Mouse (Mus musculus): ENCODE measurements at regions not wholly inside any gene's neighbourhood (a gene's known extent, or its start where the extent isn't known, plus 50 kb on each side); places are given as distances from the start of the nearest gene placed in this dataset.

DNA sequence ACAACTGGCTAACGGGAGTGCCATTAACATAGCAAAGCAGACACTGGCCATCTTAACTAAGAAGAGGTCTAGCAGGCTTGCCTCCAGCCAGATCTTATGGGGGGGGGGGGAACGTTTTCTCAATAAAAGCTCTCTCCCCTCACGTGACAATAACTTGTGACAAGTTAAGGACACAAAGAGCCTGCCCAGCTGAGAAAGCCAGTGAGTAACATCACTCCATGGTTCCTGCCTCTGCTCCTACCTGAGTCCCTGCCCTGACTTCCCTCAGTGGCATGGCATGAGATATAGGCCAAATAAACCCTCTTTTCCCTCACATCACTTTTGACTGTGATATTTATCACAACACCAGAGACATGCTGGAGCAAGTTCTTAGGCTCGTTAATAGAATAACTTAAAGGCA is 113.8 kb downstream of the Rchy1 start:
- no peak for ATAC-seq (replicated peaks in 1 of 2; ENCODE audit: insufficient read depth in 1 of 2, low FRiP score in 2 of 2, low TSS enrichment in 1 of 2, low read depth in 1 of 2, poor library complexity in 2 of 2, severe bottlenecking in 2 of 2)

DNA sequence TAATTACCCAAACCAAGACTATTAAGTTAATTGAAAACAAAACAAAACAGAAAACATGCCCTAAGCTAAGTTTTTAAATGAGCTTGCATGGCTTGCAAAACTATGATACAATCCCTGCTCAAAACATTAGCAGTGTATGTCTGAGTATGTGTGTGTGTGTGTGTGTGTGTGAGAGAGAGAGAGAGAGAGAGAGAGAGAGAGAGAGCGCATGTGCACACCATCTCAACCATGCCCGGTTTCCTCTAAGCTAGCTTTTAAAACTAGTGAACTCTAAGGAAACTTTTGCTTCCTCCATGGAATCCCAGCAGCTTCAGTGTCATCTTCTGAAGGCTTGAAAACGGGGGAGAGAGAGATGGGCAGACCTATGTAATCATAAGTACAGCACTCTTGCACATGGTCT is 114.3 kb downstream of the Rchy1 start:
- no peak for ATAC-seq (replicated peaks in 1 of 2; ENCODE audit: insufficient read depth in 1 of 2, low FRiP score in 2 of 2, low TSS enrichment in 1 of 2, low read depth in 1 of 2, poor library complexity in 2 of 2, severe bottlenecking in 2 of 2)

DNA sequence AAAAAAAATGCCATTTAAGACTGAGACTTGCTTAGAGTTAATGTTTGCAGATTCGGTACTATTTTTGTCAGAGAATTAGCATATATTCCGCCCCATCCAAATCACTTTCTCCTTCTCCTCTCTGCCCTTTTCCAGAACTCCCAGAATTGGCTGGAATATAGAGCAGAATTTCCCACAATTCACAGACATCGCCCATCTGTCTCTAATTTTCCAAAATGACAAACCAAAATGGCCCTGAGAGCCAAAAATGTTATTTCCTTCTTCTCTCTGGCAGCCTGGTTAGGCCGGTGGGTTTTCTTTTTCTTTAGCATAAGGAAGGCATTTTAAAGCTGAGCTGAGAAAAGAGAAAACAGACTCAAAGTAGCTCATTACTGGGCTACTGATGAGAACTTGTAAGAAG is 119.8 kb downstream of the Rchy1 start:
- ATAC-seq (replicated peaks in 1 of 2; ENCODE audit: insufficient read depth in 1 of 2, low FRiP score in 2 of 2, low TSS enrichment in 1 of 2, low read depth in 1 of 2, poor library complexity in 2 of 2, severe bottlenecking in 2 of 2) = no peak

DNA sequence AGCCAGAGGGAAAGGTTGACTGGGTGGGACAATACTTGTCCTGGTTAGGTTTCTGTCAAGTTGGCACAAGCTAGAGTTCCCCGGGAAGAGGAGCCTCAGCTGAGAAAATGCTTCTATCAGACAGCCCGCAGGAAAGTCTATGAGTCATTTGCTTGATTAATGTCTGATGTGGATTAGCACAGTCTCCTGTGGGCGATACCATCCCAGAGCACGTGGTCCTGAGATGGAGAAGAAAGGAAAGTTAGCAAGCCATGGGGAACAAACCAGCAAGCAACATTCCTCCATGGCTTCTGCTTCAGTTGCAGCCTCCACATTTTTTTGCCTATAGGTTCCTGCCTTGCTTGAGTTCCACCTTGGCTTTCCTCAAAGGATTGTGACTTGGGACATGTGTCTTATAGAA is 121.8 kb downstream of the Rchy1 start:
- no peak for ATAC-seq (replicated peaks in 1 of 2; ENCODE audit: insufficient read depth in 1 of 2, low FRiP score in 2 of 2, low TSS enrichment in 1 of 2, low read depth in 1 of 2, poor library complexity in 2 of 2, severe bottlenecking in 2 of 2)

DNA sequence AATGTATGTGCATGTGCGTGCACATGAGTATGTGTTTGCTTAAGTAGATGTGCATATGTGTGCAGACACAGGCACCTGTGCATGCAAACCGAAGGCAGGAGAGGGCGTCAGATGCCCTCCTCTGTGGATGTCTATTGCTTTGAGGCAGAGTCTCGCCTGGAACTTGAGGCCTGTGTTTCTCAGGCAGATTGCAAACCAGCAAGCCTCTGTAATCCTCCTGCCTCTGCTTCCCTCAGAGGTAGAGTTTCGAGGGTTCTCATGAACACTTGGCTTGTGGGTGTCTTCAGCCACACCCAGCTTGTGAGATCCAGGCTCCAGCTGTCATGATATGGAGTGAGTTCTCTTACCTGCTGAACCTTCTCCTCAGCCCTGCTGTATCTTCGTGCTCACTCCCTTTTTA is 134.4 kb downstream of the Rchy1 start:
- no peak for ATAC-seq (replicated peaks in 1 of 2; ENCODE audit: insufficient read depth in 1 of 2, low FRiP score in 2 of 2, low TSS enrichment in 1 of 2, low read depth in 1 of 2, poor library complexity in 2 of 2, severe bottlenecking in 2 of 2)

DNA sequence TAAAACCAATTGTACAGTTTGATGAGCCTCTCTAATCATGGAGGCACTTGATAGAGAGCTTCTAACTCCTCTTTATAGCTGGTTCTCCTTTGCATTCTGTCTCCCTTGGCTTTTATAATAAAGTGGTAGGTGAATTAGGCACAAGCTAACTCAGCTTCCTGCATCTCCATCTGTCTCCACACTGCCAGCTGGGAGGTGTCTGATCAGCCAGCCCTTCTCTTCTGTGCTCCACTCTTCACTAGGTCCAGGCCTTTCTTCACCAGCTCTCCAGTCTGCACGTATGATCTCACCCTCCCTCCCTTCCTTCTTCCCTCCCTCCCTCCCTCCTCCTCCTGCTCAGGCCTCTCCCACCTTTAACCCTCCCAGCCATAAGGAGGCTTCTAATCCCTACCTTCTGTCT is 136.2 kb downstream of the Rchy1 start:
- ATAC-seq (replicated peaks in 1 of 2; ENCODE audit: insufficient read depth in 1 of 2, low FRiP score in 2 of 2, low TSS enrichment in 1 of 2, low read depth in 1 of 2, poor library complexity in 2 of 2, severe bottlenecking in 2 of 2) = no peak

DNA sequence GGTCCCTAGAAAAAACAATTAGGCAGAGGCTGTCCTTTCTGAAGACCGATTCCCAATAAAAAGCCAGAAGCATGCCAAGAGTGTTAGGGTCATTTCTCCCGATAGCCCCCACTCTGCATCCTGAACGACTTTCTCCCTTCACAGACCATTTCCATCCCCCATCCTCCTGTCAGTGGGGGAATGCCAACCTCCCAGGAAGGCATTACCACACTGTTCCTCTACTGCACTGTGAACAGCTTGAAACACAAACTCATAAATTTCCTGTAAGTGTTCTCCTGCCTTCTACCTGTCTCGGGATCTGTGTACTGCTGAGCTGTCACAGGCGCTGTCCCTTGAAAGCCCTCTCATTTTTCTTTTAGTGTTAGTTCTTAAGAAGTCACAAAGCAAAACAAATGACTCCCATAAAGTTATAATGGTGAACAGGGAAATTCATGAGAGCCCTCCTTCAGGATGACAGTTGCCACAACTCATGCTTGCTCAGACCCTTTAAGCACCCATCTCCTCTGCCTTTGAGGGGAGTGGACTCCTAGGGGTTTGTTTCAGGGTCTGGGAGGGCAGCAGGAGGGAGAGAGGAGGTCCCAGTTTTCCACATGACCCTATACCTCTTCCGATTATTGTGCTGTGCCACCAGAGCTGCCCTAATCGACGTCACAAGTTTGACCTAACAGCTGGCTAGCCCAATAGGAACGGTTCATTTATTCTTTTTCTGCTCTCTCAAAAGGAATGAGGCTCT is 139.9 kb downstream of the Rchy1 start:
- ATAC-seq (replicated peaks in 1 of 2; ENCODE audit: insufficient read depth in 1 of 2, low FRiP score in 2 of 2, low TSS enrichment in 1 of 2, low read depth in 1 of 2, poor library complexity in 2 of 2, severe bottlenecking in 2 of 2) = no peak

DNA sequence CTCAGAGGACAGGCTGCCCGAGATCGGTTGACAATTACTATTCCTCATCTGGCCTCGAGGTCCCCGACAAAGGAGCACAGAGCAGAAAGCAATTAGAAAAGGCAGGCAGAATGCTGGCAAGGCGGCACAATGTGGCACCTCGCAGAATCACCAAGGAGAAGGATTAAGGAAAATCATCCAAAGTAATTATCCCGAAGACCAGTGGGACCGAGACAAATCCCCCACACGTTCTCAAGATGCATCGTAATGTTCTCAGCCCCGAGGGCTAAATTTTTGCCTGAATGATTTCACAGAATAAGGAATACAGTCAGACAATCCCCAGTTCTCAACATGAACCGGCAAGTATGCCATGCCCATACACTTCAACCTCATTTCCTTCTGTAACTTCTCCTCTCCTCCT is 144.1 kb downstream of the Rchy1 start:
- no peak for ATAC-seq (replicated peaks in 1 of 2; ENCODE audit: insufficient read depth in 1 of 2, low FRiP score in 2 of 2, low TSS enrichment in 1 of 2, low read depth in 1 of 2, poor library complexity in 2 of 2, severe bottlenecking in 2 of 2)

DNA sequence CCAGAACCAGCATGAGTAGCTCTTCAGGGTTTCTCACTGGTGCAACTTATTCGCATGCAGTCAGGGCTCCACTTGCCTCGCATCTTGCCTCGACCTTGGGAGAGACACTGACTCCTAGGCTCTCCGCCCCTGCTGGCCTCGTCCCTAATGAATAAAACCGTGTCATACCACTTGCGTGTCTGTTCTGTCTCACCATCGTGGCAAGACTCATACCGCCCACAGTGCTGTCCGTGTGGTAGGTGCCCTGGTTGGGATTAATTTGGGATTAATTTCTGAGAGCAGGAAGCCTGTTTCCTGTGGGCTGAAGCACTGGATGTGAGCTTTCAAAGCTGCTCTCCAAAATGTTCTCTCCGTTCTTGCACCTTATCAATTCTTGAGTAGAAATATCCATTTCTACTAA is 144.7 kb downstream of the Rchy1 start:
- ATAC-seq (replicated peaks in 1 of 2; ENCODE audit: insufficient read depth in 1 of 2, low FRiP score in 2 of 2, low TSS enrichment in 1 of 2, low read depth in 1 of 2, poor library complexity in 2 of 2, severe bottlenecking in 2 of 2) = no peak

DNA sequence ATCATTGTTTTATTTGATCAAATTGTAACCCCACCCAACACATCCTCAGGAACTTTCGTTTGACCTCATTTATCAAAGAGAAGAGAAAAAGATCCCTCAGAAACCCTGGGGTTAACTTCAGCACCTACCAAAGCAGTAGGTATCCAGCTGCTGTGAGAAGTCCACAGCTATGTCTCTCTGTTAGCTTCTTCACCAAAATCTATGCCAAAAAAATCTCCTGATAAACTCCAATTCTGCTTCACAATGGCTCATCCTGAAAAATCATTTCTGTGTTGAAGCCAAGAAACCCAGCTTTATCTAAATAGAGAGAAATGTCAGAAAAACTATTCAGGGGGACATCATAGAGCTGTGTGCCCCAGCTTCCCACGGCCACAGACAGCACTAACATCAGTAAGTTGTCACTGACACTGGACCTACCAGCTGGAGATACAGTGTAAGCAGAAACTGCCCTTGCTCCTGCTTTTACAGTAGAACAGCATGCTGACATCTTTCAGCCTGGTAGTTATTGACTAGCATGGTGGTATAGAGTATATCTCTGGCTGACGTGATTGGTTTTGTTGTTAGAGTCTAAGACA is 146.4 kb downstream of the Rchy1 start:
- ATAC-seq (replicated peaks in 1 of 2; ENCODE audit: insufficient read depth in 1 of 2, low FRiP score in 2 of 2, low TSS enrichment in 1 of 2, low read depth in 1 of 2, poor library complexity in 2 of 2, severe bottlenecking in 2 of 2) = no peak

DNA sequence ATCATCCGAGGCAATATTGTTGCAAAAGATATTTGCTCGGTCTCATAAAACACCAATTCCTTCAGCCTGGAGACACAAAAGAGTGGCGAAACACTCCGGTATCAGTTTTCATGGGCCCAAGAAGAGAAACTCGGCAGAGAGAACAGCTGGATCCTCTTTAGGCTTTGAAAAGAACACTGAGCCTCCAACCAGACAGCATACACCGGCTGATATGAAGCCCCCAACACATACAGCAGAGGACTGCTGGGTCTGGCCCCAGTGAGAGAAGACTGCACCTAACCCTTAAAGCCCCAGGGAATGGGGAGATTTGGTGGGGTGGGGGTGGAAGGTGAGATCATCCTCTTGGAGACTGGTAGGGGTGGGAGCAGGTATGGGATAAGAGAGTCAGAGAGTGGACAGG is 147.9 kb downstream of the Rchy1 start:
- no peak for ATAC-seq (replicated peaks in 1 of 2; ENCODE audit: insufficient read depth in 1 of 2, low FRiP score in 2 of 2, low TSS enrichment in 1 of 2, low read depth in 1 of 2, poor library complexity in 2 of 2, severe bottlenecking in 2 of 2)

DNA sequence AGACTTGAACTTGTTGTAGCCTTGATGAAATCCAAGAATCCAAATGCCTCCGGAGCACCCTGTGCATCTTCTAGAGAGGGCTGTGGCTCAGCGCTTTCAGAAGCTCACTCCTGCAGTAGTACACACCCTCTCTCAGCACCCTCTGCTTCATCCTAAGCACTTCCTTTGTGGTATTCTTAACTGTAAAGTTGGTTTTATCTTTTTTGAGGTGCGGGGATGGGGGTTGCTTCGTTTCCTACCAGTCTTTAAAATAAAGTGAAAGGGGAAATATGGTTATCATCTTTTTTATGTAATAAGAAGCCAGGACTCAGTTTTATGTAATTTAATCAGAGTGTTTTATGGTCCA is 148.5 kb downstream of the Rchy1 start:
- ATAC-seq (replicated peaks in 1 of 2; ENCODE audit: insufficient read depth in 1 of 2, low FRiP score in 2 of 2, low TSS enrichment in 1 of 2, low read depth in 1 of 2, poor library complexity in 2 of 2, severe bottlenecking in 2 of 2) = peak; percentile 54 to 78

DNA sequence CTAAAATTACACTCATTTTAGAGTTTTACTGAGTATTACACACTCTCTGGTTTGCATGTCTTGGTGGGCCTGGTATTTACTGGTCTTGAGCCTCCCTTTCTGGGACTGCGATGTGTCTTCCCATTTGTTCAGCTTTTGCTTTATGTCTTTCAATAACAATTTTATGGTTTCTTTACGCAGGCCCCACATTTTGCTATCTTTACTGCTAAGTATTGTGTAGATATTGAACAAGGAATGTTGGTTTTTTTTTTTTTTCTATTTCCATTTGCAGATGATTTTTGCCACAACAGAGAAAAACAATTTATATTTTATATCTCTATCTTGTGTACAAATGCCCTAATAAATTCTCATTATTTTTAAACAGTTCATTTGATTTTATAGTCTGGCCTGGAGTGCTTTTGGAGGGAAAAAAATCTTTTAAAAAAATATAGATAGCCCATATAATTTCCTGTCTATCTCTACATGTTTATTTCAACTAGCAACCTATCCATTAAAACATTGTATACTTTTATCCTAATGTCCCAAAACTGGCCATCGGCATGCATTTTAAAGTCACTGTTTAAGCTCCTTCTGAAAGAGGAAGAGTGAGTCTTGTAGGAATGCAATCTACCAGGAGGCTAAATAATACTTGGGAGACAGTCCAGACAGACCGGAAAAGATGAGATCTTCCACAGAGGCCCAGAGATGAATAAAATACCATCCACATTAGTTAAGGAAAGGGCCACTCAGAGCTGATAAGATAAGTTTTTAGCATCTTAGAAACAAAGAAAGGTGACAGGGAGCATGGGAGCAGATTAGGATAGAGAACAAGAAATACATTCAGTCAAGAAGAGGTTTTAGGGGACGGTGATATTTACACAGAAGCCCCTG is 149.1 kb downstream of the Rchy1 start:
- peak in 1 of 2 experiments; percentile 7; a peak in 1 of 4 replicates for ATAC-seq (replicated peaks in 1 of 2; ENCODE audit: insufficient read depth in 1 of 2, low FRiP score in 2 of 2, low TSS enrichment in 1 of 2, low read depth in 1 of 2, poor library complexity in 2 of 2, severe bottlenecking in 2 of 2)

DNA sequence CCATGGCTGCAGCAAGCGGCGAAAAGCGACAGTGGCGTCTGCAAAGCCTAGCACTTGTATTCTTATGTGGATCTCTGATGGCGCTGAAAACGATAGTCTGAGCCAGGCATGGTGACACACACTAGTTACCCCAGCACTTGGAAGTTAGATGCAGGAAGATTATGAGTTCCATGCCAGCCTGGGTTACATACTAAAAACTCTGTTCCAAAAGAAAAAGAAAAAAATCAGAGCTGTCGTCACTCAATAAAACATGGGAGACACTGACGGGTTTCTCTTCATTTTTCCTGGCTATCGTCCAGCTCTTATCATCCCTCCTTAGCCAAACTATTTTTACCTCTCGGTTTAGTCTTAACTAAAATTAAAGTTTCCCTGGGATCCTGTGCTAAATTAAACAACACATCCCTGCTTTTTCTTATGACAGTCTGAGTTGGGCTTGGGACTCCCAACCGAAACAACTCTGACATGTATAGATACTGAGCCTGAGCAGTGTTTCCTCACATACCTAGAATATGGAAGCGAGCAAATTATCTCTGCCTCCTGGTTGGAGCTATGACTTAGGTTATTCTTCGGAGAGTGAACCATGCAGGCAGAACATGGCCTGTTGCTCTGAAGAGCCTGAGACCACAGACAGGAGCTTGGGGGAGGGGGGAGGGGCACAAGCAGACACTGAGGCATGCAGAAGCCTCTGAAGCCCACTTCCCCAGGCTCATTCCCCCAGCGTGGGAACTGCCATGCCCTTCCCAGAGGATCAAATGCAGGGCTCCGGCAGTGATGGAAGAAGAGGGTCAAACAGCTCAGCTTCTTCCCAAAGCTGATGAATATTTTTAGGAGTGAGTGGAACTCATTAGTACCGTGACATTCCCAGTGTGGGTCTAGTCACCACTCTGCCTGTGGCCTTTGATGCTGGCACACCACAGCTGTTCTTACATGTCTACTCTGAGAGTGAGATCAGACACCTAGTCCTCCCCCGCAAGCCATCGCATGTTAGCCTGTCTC is 155.5 kb downstream of the Rchy1 start:
- no peak for ATAC-seq (replicated peaks in 1 of 2; ENCODE audit: insufficient read depth in 1 of 2, low FRiP score in 2 of 2, low TSS enrichment in 1 of 2, low read depth in 1 of 2, poor library complexity in 2 of 2, severe bottlenecking in 2 of 2)

DNA sequence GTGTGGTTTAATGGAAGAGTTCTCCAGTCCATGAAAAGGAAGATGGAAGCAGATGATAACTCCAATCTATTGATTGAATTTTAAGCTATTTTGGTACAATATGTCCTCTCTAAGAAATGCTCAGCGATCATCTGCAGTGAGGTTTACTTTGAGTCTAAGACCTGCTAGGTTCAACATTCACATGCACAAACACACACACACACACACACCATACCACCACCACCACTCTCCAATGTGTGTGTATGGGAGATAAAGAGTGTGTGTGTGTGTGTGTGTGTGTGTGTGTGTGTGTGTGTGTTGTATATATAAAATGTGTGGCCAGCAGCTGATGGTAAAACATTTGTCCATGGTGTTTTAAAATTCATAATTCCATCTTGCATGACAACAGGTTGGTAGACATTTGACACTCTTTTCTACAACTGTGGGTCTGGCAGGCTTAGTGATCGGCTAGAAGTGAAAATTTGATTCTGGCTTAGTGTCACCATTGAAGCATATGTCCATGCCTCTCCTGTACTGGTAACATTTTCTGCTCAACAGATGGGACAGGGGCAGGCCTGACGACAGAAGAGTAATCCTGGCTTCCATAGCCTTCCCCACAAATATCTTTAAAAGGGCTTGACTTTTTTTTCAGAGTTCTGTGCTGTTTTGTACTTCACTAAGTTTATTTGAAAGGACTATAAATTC is 161.4 kb downstream of the Rchy1 start:
- ATAC-seq (replicated peaks in 1 of 2; ENCODE audit: insufficient read depth in 1 of 2, low FRiP score in 2 of 2, low TSS enrichment in 1 of 2, low read depth in 1 of 2, poor library complexity in 2 of 2, severe bottlenecking in 2 of 2) = no peak

DNA sequence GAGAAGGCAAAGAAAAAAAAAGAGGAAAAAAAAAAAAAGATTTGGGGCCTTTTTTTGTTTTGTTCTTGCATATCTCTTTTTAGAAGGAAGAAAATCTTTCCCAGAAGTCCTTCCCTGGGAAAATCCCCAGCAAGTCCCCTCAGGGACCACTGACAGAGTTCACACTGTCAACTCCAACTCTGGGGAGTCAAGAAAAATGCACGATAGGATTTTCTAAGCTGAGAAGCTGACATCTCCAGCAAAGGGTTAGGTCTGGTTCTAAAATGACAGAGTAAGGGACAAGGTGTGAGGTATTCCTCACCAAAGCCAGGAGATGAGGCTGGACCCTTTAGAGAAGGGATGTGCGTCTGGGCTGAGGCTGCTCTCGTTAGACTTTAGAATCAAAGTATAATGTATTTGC is 165.5 kb downstream of the Rchy1 start:
- no peak for ATAC-seq (replicated peaks in 1 of 2; ENCODE audit: insufficient read depth in 1 of 2, low FRiP score in 2 of 2, low TSS enrichment in 1 of 2, low read depth in 1 of 2, poor library complexity in 2 of 2, severe bottlenecking in 2 of 2)

DNA sequence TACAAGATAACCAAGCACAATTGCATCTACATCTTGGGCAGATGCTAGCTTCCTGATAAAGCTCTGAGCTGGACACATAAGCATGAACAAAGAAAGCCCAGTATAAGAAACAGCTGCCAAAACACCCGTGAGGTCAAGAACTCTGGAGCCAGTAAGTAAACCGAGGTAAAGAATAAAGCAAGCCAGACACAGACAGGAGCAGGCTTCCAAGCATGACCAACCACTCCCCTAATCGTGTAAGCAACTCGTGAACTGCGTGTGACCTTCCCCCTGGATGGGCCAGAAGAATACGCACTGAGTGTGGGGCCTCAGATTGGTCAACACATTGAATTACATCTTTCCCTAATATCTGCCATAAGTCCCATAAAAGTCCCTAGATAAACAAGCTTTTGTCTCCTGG is 170.1 kb downstream of the Rchy1 start:
- ATAC-seq (replicated peaks in 1 of 2; ENCODE audit: insufficient read depth in 1 of 2, low FRiP score in 2 of 2, low TSS enrichment in 1 of 2, low read depth in 1 of 2, poor library complexity in 2 of 2, severe bottlenecking in 2 of 2) = no peak

Measured in hematopoietic stem cell, adult 5-6 weeks (primary cell).